Mouse (Mus musculus): ENCODE results near the gene Tet2. TPM values are rescaled to one million over a fixed set of nuclear protein-coding genes. Genes with fewer than 3 reads are reported as not detected.

The Tet2 gene
- polyA plus RNA-seq, 1 experiment from 2014 or later, result 19.7 TPM

GRCm38 (mm10) chr3:133468883-133469282, 76.1 kb downstream of the Tet2 start:
- no peak for DNase-seq (ENCODE audit: low spot score)
- H3K4me3 ChIP-seq (ENCODE audit: low read depth, low read length), result no peak overlapping the region
- WGBS, result 99% methylated on average over 7 of the region's 7 CpGs
- no peak overlapping the region for H3K27ac ChIP-seq (ENCODE audit: low read depth)
- H3K4me1 ChIP-seq (replicated peaks; ENCODE audit: control insufficient read depth, insufficient read depth, low read length), result no peaks in the 10 kb centered on the region
- no peak overlapping the region for H3K4me2 ChIP-seq (ENCODE audit: low read length)
- no peaks in the 10 kb centered on the region for H3K9me3 ChIP-seq (ENCODE audit: control insufficient read depth, low read length)
- H3K27me3 ChIP-seq (replicated peaks; ENCODE audit: control insufficient read depth, insufficient read depth, low read length), result no peaks in the 10 kb centered on the region
- peaks cover 67% of the 10 kb centered on the region for H3K36me3 ChIP-seq (ENCODE audit: control insufficient read depth, insufficient read depth, low read length)
- ATAC-seq (replicated peaks; ENCODE audit: low FRiP score, low TSS enrichment, low read depth), result no peak
- no peak overlapping the region for H3K9ac ChIP-seq (ENCODE audit: low read length)

GRCm38 (mm10) chr3:133463233-133463632, 81.7 kb downstream of the Tet2 start:
- peaks cover 38% of the 10 kb centered on the region for H3K36me3 ChIP-seq (ENCODE audit: control insufficient read depth, insufficient read depth, low read length)
- no peak overlapping the region for H3K27ac ChIP-seq (ENCODE audit: low read depth)
- no peaks in the 10 kb centered on the region for H3K27me3 ChIP-seq (replicated peaks; ENCODE audit: control insufficient read depth, insufficient read depth, low read length)
- H3K4me3 ChIP-seq (ENCODE audit: low read depth, low read length), result no peak overlapping the region
- no peak overlapping the region for H3K9ac ChIP-seq (ENCODE audit: low read length)
- H3K4me1 ChIP-seq (replicated peaks; ENCODE audit: control insufficient read depth, insufficient read depth, low read length), result no peaks in the 10 kb centered on the region
- no peak for ATAC-seq (replicated peaks; ENCODE audit: low FRiP score, low TSS enrichment, low read depth)
- H3K4me2 ChIP-seq (ENCODE audit: low read length), result no peak overlapping the region
- DNase-seq (ENCODE audit: low spot score), result no peak
- 92% methylated on average over 3 of the region's 3 CpGs for WGBS
- no peaks in the 10 kb centered on the region for H3K9me3 ChIP-seq (ENCODE audit: control insufficient read depth, low read length)

- Histone ChIP-seq H3K4me1 (replicated peaks; ENCODE audit: control insufficient read depth, insufficient read depth, low read length) (no peaks in the 10 kb centered on the region), H3K4me2 (ENCODE audit: low read length) (no peak overlapping the region), H3K9ac (ENCODE audit: low read length) (no peak overlapping the region), H3K27ac (ENCODE audit: low read depth) (no peak overlapping the region), H3K9me3 (ENCODE audit: control insufficient read depth, low read length) (no peaks in the 10 kb centered on the region), H3K36me3 (ENCODE audit: control insufficient read depth, insufficient read depth, low read length) (peaks cover 31% of the 10 kb centered on the region), H3K4me3 (ENCODE audit: low read depth, low read length) (no peak overlapping the region), H3K27me3 (replicated peaks; ENCODE audit: control insufficient read depth, insufficient read depth, low read length) (no peaks in the 10 kb centered on the region)
- DNase-seq (ENCODE audit: low spot score), result no peak
- 80% methylated on average over 6 of the region's 6 CpGs for WGBS
- no peak for ATAC-seq (replicated peaks; ENCODE audit: low FRiP score, low TSS enrichment, low read depth)
These were observed 82.5 kb downstream of the Tet2 start for GRCm38 (mm10) chr3:133462485-133462884.

GRCm38 (mm10) chr3:133462059-133462458, 82.9 kb downstream of the Tet2 start:
- no peak overlapping the region for H3K4me2 ChIP-seq (ENCODE audit: low read length)
- DNase-seq (ENCODE audit: low spot score) (no peak), ATAC-seq (replicated peaks; ENCODE audit: low FRiP score, low TSS enrichment, low read depth) (no peak)
- no peaks in the 10 kb centered on the region for H3K4me1 ChIP-seq (replicated peaks; ENCODE audit: control insufficient read depth, insufficient read depth, low read length)
- H3K27ac ChIP-seq (ENCODE audit: low read depth), result no peak overlapping the region
- H3K9me3 ChIP-seq (ENCODE audit: control insufficient read depth, low read length), result no peaks in the 10 kb centered on the region
- WGBS, result 74% methylated on average over 3 of the region's 3 CpGs
- peaks cover 26% of the 10 kb centered on the region for H3K36me3 ChIP-seq (ENCODE audit: control insufficient read depth, insufficient read depth, low read length)
- no peak overlapping the region for H3K9ac ChIP-seq (ENCODE audit: low read length)
- H3K27me3 ChIP-seq (replicated peaks; ENCODE audit: control insufficient read depth, insufficient read depth, low read length), result no peaks in the 10 kb centered on the region
- no peak overlapping the region for H3K4me3 ChIP-seq (ENCODE audit: low read depth, low read length)

GRCm38 (mm10) chr3:133459174-133459573, 85.8 kb downstream of the Tet2 start:
- ATAC-seq (replicated peaks; ENCODE audit: low FRiP score, low TSS enrichment, low read depth) (no peak), DNase-seq (ENCODE audit: low spot score) (no peak)
- H3K9ac ChIP-seq (ENCODE audit: low read length), result no peak overlapping the region
- no peaks in the 10 kb centered on the region for H3K4me1 ChIP-seq (replicated peaks; ENCODE audit: control insufficient read depth, insufficient read depth, low read length)
- no peak overlapping the region for H3K27ac ChIP-seq (ENCODE audit: low read depth)
- H3K4me2 ChIP-seq (ENCODE audit: low read length), result no peak overlapping the region
- H3K4me3 ChIP-seq (ENCODE audit: low read depth, low read length), result no peak overlapping the region
- 86% methylated on average over 1 of the region's 1 CpGs for WGBS
- no peaks in the 10 kb centered on the region for H3K9me3 ChIP-seq (ENCODE audit: control insufficient read depth, low read length)
- H3K36me3 ChIP-seq (ENCODE audit: control insufficient read depth, insufficient read depth, low read length), result 0 out of 2 replicates have a peak, but pooled peaks cover 10% of the 10 kb centered on the region
- H3K27me3 ChIP-seq (replicated peaks; ENCODE audit: control insufficient read depth, insufficient read depth, low read length), result no peaks in the 10 kb centered on the region

GRCm38 (mm10) chr3:133453896-133454295, 91.0 kb downstream of the Tet2 start:
- Histone ChIP-seq H3K9ac (ENCODE audit: low read length) (no peak overlapping the region), H3K9me3 (ENCODE audit: control insufficient read depth, low read length) (no peaks in the 10 kb centered on the region), H3K36me3 (ENCODE audit: control insufficient read depth, insufficient read depth, low read length) (no peaks in the 10 kb centered on the region), H3K4me1 (replicated peaks; ENCODE audit: control insufficient read depth, insufficient read depth, low read length) (no peaks in the 10 kb centered on the region), H3K27ac (ENCODE audit: low read depth) (no peak overlapping the region), H3K4me3 (ENCODE audit: low read depth, low read length) (no peak overlapping the region), H3K4me2 (ENCODE audit: low read length) (no peak overlapping the region), H3K27me3 (replicated peaks; ENCODE audit: control insufficient read depth, insufficient read depth, low read length) (no peaks in the 10 kb centered on the region)
- DNase-seq (ENCODE audit: low spot score), result no peak
- no peak for ATAC-seq (replicated peaks; ENCODE audit: low FRiP score, low TSS enrichment, low read depth)
- WGBS, result 75% methylated on average over 8 of the region's 8 CpGs

GRCm38 (mm10) chr3:133436919-133437320, 108.0 kb downstream of the Tet2 start:
- Histone ChIP-seq H3K4me3 (ENCODE audit: low read depth, low read length) (no peak overlapping the region), H3K27me3 (replicated peaks; ENCODE audit: control insufficient read depth, insufficient read depth, low read length) (no peaks in the 10 kb centered on the region), H3K4me2 (ENCODE audit: low read length) (no peak overlapping the region), H3K9ac (ENCODE audit: low read length) (no peak overlapping the region), H3K9me3 (ENCODE audit: control insufficient read depth, low read length) (no peaks in the 10 kb centered on the region), H3K36me3 (ENCODE audit: control insufficient read depth, insufficient read depth, low read length) (no peaks in the 10 kb centered on the region), H3K4me1 (replicated peaks; ENCODE audit: control insufficient read depth, insufficient read depth, low read length) (no peaks in the 10 kb centered on the region), H3K27ac (ENCODE audit: low read depth) (no peak overlapping the region)
- no peak for ATAC-seq (replicated peaks; ENCODE audit: low FRiP score, low TSS enrichment, low read depth)
- no peak for DNase-seq (ENCODE audit: low spot score)
- WGBS, result 97% methylated on average over 6 of the region's 6 CpGs

GRCm38 (mm10) chr3:133436279-133436860, 108.6 kb downstream of the Tet2 start:
- Histone ChIP-seq H3K4me2 (ENCODE audit: low read length) (no peak overlapping the region), H3K27me3 (replicated peaks; ENCODE audit: control insufficient read depth, insufficient read depth, low read length) (no peaks in the 10 kb centered on the region), H3K4me1 (replicated peaks; ENCODE audit: control insufficient read depth, insufficient read depth, low read length) (no peaks in the 10 kb centered on the region), H3K4me3 (ENCODE audit: low read depth, low read length) (no peak overlapping the region), H3K36me3 (ENCODE audit: control insufficient read depth, insufficient read depth, low read length) (no peaks in the 10 kb centered on the region), H3K9ac (ENCODE audit: low read length) (no peak overlapping the region), H3K27ac (ENCODE audit: low read depth) (no peak overlapping the region), H3K9me3 (ENCODE audit: control insufficient read depth, low read length) (no peaks in the 10 kb centered on the region)
- ATAC-seq (replicated peaks; ENCODE audit: low FRiP score, low TSS enrichment, low read depth) (no peak), DNase-seq (ENCODE audit: low spot score) (no peak)
- 85% methylated on average over 4 of the region's 4 CpGs for WGBS

GRCm38 (mm10) chr3:133435774-133436148, 109.2 kb downstream of the Tet2 start:
- H3K4me1 ChIP-seq (replicated peaks; ENCODE audit: control insufficient read depth, insufficient read depth, low read length), result no peaks in the 10 kb centered on the region
- H3K4me2 ChIP-seq (ENCODE audit: low read length), result no peak overlapping the region
- 70% methylated on average over 1 of the region's 1 CpGs for WGBS
- ATAC-seq (replicated peaks; ENCODE audit: low FRiP score, low TSS enrichment, low read depth) (no peak), DNase-seq (ENCODE audit: low spot score) (no peak)
- no peak overlapping the region for H3K9ac ChIP-seq (ENCODE audit: low read length)
- no peak overlapping the region for H3K4me3 ChIP-seq (ENCODE audit: low read depth, low read length)
- no peaks in the 10 kb centered on the region for H3K9me3 ChIP-seq (ENCODE audit: control insufficient read depth, low read length)
- no peak overlapping the region for H3K27ac ChIP-seq (ENCODE audit: low read depth)
- H3K27me3 ChIP-seq (replicated peaks; ENCODE audit: control insufficient read depth, insufficient read depth, low read length), result no peaks in the 10 kb centered on the region
- H3K36me3 ChIP-seq (ENCODE audit: control insufficient read depth, insufficient read depth, low read length), result no peaks in the 10 kb centered on the region
